Mouse (Mus musculus) bone marrow, adult 2 months (tissue): ENCODE data around the gene Tmem104. TPM values are rescaled to one million over a fixed set of nuclear protein-coding genes. Genes with fewer than 3 reads are reported as not detected.

Source experiments
- H3K27ac ChIP-seq: fragments of 200-500 bp; 2 replicates; pipeline ENCODE4 v1.5.1; 2012; ENCODE audit warnings: low read depth, mild to moderate bottlenecking, control low read depth, inconsistent platforms, low read length; ENCODE audit not compliant: control insufficient read depth, poor library complexity, insufficient read depth
- H3K4me1 ChIP-seq: fragments of 200-500 bp; 2 replicates; pipeline ENCODE4 v1.6.1; 2011; ENCODE audit warnings: low read length; ENCODE audit not compliant: control insufficient read depth, insufficient read depth
- H3K4me3 ChIP-seq: fragments of 200-500 bp; replicated peaks from 2 replicates; pipeline ENCODE3; 2011; ENCODE audit warnings: mild to moderate bottlenecking, low read depth, low read length, control low read depth; ENCODE audit not compliant: control insufficient read depth
- CTCF ChIP-seq: fragments of 200-500 bp; IDR thresholded peaks from 2 replicates; pipeline ENCODE4 v1.5.1; 2011; ENCODE audit warnings: low read length, control low read depth; ENCODE audit not compliant: control insufficient read depth, insufficient read depth
- POLR2A ChIP-seq: fragments of 200-500 bp; IDR thresholded peaks from 2 replicates; pipeline ENCODE4 v1.6.1; 2011; ENCODE audit warnings: low read depth, mild to moderate bottlenecking, control low read depth, low read length, borderline replicate concordance; ENCODE audit not compliant: control insufficient read depth
- WGBS: fragments of 180-500 bp; shearing (Covaris S2); methylation state at CpG from one replicate; pipeline ENCODE4 v1.1.7; 2018; 5-methylcytosine and 5-hydroxymethylcytosine counted together
- polyA plus RNA-seq: library from polyadenylated mRNA; stranded (reverse); fragments of >200 nt; gene quantifications from 2 replicates; pipeline ENCODE4 v1.2.4, GENCODE M21; 2011; ENCODE audit warnings: low replicate concordance; ENCODE audit not compliant: missing spikeins, insufficient read depth, insufficient read length

Tmem104 gene
- polyA plus RNA-seq, 1 experiment = 5.8 TPM

- WGBS = under 1% methylated on average over 42 of the region's 42 CpGs
- Histone ChIP-seq H3K4me3 (peak within 1 kb of the TSS; percentile 74), H3K4me1 (peaks cover 2% of the 10 kb centered on the region; the same call in 1 of the 2 replicates), H3K27ac (peak within 1 kb of the TSS; percentile 80)
- TF ChIP-seq POLR2A (peak; percentile 99), CTCF (no peak)
Observed at GRCm38 (mm10) chr11:115276780-115277603, 89.7 kb downstream of the Tmem104 start, which contains the start of gene Fdxr. TSS of gene Fdxr (minus strand) at chr11:115277050.

- Histone ChIP-seq H3K4me3 (peak overlapping the region; percentile 74), H3K4me1 (peaks cover 2% of the 10 kb centered on the region; the same call in 1 of the 2 replicates), H3K27ac (peak overlapping the region; percentile 67)
- TF ChIP-seq POLR2A (no peak), CTCF (no peak)
- WGBS = 12% methylated on average over 7 of the region's 7 CpGs
Observed at GRCm38 (mm10) chr11:115277604-115277975, 90.3 kb downstream of the Tmem104 start.

GRCm38 (mm10) chr11:115278176-115278575 lies 90.9 kb downstream of the Tmem104 start:
- H3K27ac ChIP-seq = no peak overlapping the region
- H3K4me3 ChIP-seq = no peak overlapping the region
- H3K4me1 ChIP-seq = peaks cover 2% of the 10 kb centered on the region; the same call in 1 of the 2 replicates
- 72% methylated on average over 6 of the region's 6 CpGs for WGBS
- TF ChIP-seq POLR2A = no peak
- no peak for TF ChIP-seq CTCF

GRCm38 (mm10) chr11:115279726-115280125 lies 92.4 kb downstream of the Tmem104 start:
- no peak for TF ChIP-seq POLR2A
- no peak for TF ChIP-seq CTCF
- 27% methylated on average over 1 of the region's 1 CpGs for WGBS
- Histone ChIP-seq H3K27ac (no peak overlapping the region), H3K4me3 (no peak overlapping the region), H3K4me1 (peaks cover 4% of the 10 kb centered on the region; the same call in 1 of the 2 replicates)

- H3K4me3 ChIP-seq = no peak overlapping the region
- no peak overlapping the region for H3K27ac ChIP-seq
- WGBS = 75% methylated on average over 8 of the region's 8 CpGs
- H3K4me1 ChIP-seq = peaks cover 6% of the 10 kb centered on the region; the same call in 1 of the 2 replicates
- TF ChIP-seq CTCF (no peak), POLR2A (no peak)
Observed at GRCm38 (mm10) chr11:115282295-115282694, 95.0 kb downstream of the Tmem104 start.

- Histone ChIP-seq H3K27ac (no peak overlapping the region), H3K4me1 (peaks cover 6% of the 10 kb centered on the region; the same call in 1 of the 2 replicates), H3K4me3 (no peak overlapping the region)
- TF ChIP-seq CTCF (no peak), POLR2A (no peak)
- 90% methylated on average over 8 of the region's 8 CpGs for WGBS
Observed at GRCm38 (mm10) chr11:115282723-115283485, 95.6 kb downstream of the Tmem104 start.

- H3K4me3 ChIP-seq = no peak overlapping the region
- H3K4me1 ChIP-seq = peaks cover 6% of the 10 kb centered on the region; the same call in 1 of the 2 replicates
- WGBS = 78% methylated on average over 9 of the region's 9 CpGs
- TF ChIP-seq POLR2A (no peak), CTCF (no peak)
- H3K27ac ChIP-seq = no peak overlapping the region
Observed at GRCm38 (mm10) chr11:115283486-115283765, 96.1 kb downstream of the Tmem104 start.
